Mouse (Mus musculus) stomach, embryonic 14.5 days (tissue): ENCODE measurements around the gene Man1c1. TPM values are rescaled to one million over a fixed set of nuclear protein-coding genes. Genes with fewer than 3 reads are reported as not detected.

Experiments used
- ATAC-seq: fragments of 200-750 bp; cut with Nextera tagmentation; 2 replicates; pipeline ENCODE4 v1.8.0; 2017; ENCODE audit warnings: low read depth, moderate TSS enrichment; ENCODE audit not compliant: insufficient number of reproducible peaks, insufficient read depth, low FRiP score
- H3K27ac ChIP-seq: fragments of 300-500 bp; sonication (generic); 2 replicates; pipeline ENCODE4 v1.5.1; 2014; ENCODE audit warnings: mild to moderate bottlenecking, low read length, moderate library complexity, mixed read lengths
- H3K27me3 ChIP-seq: fragments of 300-500 bp; sonication (generic); 2 replicates; pipeline ENCODE4 v1.6.1; 2014; ENCODE audit warnings: low read length, control low read depth, mixed read lengths; ENCODE audit not compliant: control insufficient read depth, insufficient read depth
- H3K36me3 ChIP-seq: fragments of 300-500 bp; sonication (generic); 2 replicates; pipeline ENCODE4 v1.6.1; 2014; ENCODE audit warnings: mild to moderate bottlenecking, control low read depth, low read length, moderate library complexity, mixed read lengths; ENCODE audit not compliant: control insufficient read depth, insufficient read depth
- H3K4me1 ChIP-seq: fragments of 300-500 bp; sonication (generic); 2 replicates; pipeline ENCODE4 v1.6.1; 2014; ENCODE audit warnings: low read length, control low read depth, mixed read lengths; ENCODE audit not compliant: control insufficient read depth, insufficient read depth
- H3K4me2 ChIP-seq: fragments of 300-500 bp; sonication (generic); replicated peaks from 2 replicates; pipeline ENCODE4 v1.6.1; 2014; ENCODE audit warnings: low read depth, low read length, control low read depth
- H3K4me3 ChIP-seq: fragments of 300-500 bp; sonication (generic); 2 replicates; pipeline ENCODE4 v1.5.1; 2014; ENCODE audit warnings: low read depth, low read length, control low read depth
- H3K9ac ChIP-seq: fragments of 300-500 bp; sonication (generic); replicated peaks from 2 replicates; pipeline ENCODE4 v1.6.1; 2014; ENCODE audit warnings: low read depth, mild to moderate bottlenecking, control low read depth, low read length, moderate library complexity, mixed read lengths
- H3K9me3 ChIP-seq: fragments of 300-500 bp; sonication (generic); 2 replicates; pipeline ENCODE4 v1.6.1; 2016; ENCODE audit warnings: low read depth, low read length, control low read depth; ENCODE audit not compliant: control insufficient read depth
- WGBS: fragments of 180-500 bp; shearing (Covaris S2); extraction: QIAGEN DNeasy Blood & Tissue Kit; methylation state at CpG from one replicate; pipeline ENCODE4 v1.1.7; 2014; 5-methylcytosine and 5-hydroxymethylcytosine counted together
- polyA plus RNA-seq: library from polyadenylated mRNA; unstranded; fragments of >200 nt; fragmentation: Nextera tagmentation; extraction: Ambion mirVana; gene quantifications from 2 replicates; pipeline ENCODE4 v1.2.1, GENCODE M21; 2014

The Man1c1 gene
- polyA plus RNA-seq, 1 experiment from 2014 or later: 1.7 TPM

DNA sequence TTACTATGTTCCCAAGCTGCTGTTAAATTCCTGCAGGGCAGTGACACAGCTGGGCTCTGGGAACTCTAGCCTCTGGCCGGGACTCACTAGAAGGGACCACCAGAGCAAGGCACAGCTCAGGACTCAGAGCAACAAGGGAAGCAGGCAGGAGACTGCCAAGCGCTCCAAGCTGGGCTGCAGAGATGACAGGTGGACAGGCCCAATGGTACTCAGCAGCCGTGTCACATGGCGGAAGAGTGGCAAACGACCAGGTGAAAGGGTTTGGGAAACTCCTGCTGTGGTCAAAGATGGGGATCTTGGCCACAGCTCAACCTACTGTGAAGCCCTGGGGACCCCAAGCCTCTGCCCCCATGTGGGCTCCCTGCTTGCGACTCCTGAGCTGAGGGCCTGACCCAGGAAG is 140.0 kb downstream of the Man1c1 start:
- H3K27ac ChIP-seq: no peak overlapping the region
- no peak overlapping the region for H3K4me3 ChIP-seq
- H3K9me3 ChIP-seq: no peaks in the 10 kb centered on the region
- WGBS: 81% methylated on average over 6 of the region's 6 CpGs
- ATAC-seq: no peak
- H3K4me1 ChIP-seq: no peaks in the 10 kb centered on the region
- H3K27me3 ChIP-seq: no peaks in the 10 kb centered on the region
- H3K9ac ChIP-seq: no peak overlapping the region
- H3K4me2 ChIP-seq: no peak overlapping the region
- no peaks in the 10 kb centered on the region for H3K36me3 ChIP-seq

DNA sequence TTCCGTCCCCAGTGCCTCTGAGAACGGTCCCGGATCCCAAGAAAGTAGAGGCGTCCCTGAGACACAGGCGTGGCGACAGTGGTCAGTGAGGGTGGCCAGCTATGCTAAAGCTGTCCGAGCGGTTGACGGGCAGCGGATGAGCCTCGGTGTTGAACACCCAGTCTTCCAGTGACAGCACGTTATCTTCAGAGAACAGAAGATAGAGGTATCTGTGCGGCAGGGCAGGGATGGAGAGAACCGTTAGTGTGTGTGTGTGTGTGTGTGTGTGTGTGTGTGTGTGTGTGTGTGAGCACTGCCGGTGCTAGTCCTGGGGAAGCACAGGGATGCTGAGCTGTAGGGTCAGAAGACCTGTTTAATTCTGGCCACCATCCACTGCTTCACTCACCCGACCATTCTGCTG is 140.5 kb downstream of the Man1c1 start:
- no peaks in the 10 kb centered on the region for H3K36me3 ChIP-seq
- H3K4me3 ChIP-seq: no peak overlapping the region
- H3K27ac ChIP-seq: no peak overlapping the region
- H3K9ac ChIP-seq: no peak overlapping the region
- H3K9me3 ChIP-seq: no peaks in the 10 kb centered on the region
- H3K4me2 ChIP-seq: no peak overlapping the region
- no peaks in the 10 kb centered on the region for H3K4me1 ChIP-seq
- ATAC-seq: no peak
- no peaks in the 10 kb centered on the region for H3K27me3 ChIP-seq
- 86% methylated on average over 16 of the region's 16 CpGs for WGBS

DNA sequence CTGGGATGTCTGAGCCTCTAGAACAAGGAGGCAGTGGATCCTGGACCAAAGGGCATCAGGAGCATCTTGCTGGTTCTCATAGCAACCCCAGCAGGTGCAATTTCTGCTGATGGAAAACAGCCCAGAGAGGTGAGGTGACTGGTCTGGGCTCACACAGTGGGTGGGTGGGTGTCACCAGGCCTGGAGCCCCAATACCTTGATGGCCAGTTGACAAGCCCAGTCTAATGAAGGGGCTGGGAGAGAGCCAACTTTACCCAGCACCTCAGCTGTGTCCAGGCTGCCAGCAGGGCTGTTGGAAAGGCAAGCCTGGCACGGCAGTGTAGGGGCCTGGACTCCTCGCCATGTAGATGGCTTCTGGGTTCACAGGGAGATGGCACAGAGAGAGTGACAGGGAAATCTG is 142.1 kb downstream of the Man1c1 start:
- Histone ChIP-seq H3K9ac (no peak overlapping the region), H3K36me3 (no peaks in the 10 kb centered on the region), H3K27ac (no peak overlapping the region), H3K4me3 (no peak overlapping the region), H3K9me3 (no peaks in the 10 kb centered on the region), H3K4me1 (no peaks in the 10 kb centered on the region), H3K4me2 (no peak overlapping the region), H3K27me3 (no peaks in the 10 kb centered on the region)
- 82% methylated on average over 2 of the region's 2 CpGs for WGBS
- ATAC-seq: no peak

DNA sequence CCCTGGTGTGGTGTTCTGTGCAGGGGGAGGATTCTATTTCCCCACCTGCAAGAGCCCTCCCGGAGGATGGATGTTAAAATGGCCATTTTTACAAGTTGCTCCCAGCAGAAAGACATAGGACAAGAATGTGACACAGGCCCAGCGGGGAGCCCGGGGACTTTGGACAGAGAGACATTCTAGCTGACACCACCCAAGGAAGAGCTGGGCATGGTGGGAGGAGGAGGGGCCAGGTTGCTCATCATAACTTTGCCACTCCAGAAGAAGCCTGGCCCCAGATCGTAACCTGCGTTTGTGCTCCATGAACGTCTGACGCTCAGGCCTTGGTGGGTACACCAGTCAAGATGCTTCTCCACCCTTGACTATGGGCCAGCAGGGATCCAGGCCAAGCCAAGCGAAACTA is 143.4 kb downstream of the Man1c1 start:
- Histone ChIP-seq H3K27ac (no peak overlapping the region), H3K36me3 (no peaks in the 10 kb centered on the region), H3K27me3 (no peaks in the 10 kb centered on the region), H3K4me3 (no peak overlapping the region), H3K9ac (no peak overlapping the region), H3K4me1 (no peaks in the 10 kb centered on the region), H3K9me3 (no peaks in the 10 kb centered on the region), H3K4me2 (no peak overlapping the region)
- no peak for ATAC-seq
- WGBS: 90% methylated on average over 8 of the region's 8 CpGs

DNA sequence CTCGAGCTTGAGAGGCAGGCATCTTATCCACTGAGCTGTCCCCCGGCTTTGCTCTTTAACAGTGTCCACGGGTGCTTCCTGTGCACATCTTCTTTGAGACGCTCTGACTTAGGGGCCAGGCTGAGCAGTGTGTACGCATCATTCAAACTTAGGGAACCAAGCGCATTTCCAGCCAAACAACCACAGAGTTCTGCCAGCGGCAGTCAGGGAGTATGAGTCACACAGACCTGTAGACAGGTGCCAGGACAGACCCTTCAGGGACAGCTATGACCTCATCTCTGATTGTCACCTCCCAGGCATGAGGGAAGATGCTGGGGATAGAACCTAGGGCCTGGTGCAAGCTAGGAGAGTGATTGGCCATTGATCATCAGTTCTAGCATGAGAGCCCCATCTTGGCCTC is 144.9 kb downstream of the Man1c1 start:
- ATAC-seq: no peak
- Histone ChIP-seq H3K4me2 (no peak overlapping the region), H3K9ac (no peak overlapping the region), H3K4me3 (no peak overlapping the region), H3K36me3 (no peaks in the 10 kb centered on the region), H3K9me3 (no peaks in the 10 kb centered on the region), H3K4me1 (no peaks in the 10 kb centered on the region), H3K27me3 (no peaks in the 10 kb centered on the region), H3K27ac (no peak overlapping the region)
- 79% methylated on average over 7 of the region's 7 CpGs for WGBS

DNA sequence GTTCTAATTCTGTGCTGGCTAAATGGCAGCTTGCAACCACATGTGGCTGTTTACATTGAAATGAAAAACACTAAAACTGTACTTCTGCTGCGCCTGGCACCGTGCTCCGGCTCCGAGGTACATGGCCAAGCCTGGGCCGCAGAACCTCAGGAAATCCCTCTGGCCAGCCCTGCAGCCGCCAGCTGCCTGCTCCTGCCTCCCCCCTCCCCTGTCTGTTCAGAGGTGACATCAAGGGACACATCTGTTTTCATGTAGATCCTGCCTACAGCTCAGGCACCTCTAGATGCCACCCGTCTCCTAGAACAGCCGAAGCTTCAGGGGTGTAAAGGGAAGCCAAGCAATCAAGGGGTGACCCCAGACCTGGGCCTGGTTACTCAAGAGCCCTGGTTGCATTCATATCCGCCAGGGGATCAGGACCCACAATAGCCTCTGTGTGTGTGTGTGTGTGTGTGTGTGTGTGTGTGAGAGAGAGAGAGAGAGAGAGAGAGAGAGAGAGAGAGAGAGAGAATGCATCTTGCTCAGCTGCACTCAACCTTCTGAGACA is 145.4 kb downstream of the Man1c1 start:
- Histone ChIP-seq H3K36me3 (no peaks in the 10 kb centered on the region), H3K4me1 (no peaks in the 10 kb centered on the region), H3K9ac (no peak overlapping the region), H3K27ac (no peak overlapping the region), H3K27me3 (no peaks in the 10 kb centered on the region), H3K4me3 (no peak overlapping the region), H3K9me3 (no peaks in the 10 kb centered on the region), H3K4me2 (no peak overlapping the region)
- ATAC-seq: no peak
- WGBS: 56% methylated on average over 9 of the region's 9 CpGs

DNA sequence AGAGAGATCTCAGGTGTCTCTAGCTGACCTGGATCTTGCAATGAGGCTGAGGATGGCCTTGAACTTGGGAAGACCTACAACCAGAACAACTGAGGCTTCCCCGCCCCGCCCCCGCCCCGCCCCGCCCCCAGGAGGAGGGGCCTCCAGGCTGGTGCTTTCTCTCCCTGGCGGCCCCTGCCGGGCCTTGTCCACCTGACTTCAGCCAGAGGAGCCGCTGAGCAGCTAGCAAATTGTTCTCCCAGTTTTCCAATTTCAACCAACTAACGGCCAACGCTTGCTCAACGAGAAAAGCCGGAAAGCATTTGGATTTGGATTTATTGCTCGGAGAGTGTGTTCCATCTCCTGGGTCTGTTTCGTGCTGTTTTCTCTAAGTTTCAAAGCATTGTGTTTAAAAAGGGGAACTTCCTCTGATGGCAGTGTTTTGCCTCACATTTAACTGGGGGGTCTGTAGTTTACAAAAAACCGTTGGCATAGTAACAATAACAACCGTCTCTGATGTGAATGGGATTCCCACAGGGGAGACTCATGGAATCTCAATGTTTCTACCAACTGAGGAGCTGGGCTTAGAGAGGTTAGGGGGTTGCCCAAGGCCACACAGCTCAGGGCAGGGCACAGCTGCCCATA is 146.4 kb downstream of the Man1c1 start:
- Histone ChIP-seq H3K4me3 (no peak overlapping the region), H3K4me1 (no peaks in the 10 kb centered on the region), H3K36me3 (no peaks in the 10 kb centered on the region), H3K9me3 (no peaks in the 10 kb centered on the region), H3K27ac (no peak overlapping the region), H3K4me2 (no peak overlapping the region), H3K27me3 (no peaks in the 10 kb centered on the region), H3K9ac (no peak overlapping the region)
- ATAC-seq: no peak
- WGBS: 24% methylated on average over 10 of the region's 16 CpGs

DNA sequence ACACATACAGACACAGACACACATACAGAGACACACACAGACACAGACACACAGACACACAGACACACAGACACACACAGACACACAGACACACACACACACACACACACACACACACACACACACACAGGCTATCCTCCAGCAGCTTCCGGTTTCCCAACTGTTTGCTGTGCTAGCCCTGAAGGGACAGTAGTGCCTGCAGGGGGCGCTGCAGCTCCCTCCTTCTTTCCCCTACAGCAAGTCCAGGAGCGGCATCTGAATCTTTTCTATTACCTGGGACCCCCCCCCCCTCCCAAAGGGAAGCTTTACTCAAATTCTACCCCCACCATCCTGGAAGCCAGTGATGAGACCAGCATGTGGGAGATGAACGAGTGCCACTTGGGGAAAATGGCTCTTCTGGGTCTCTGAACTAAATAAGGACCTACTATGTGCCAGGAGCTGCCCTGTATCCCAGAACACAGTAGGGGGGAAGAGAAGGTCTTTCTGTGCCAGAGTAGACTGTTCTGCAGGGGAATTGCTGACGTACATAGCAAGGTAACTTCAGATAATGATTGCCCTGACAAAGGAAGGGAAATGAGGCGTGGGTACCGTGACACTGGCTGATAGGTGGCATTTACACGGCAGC is 148.0 kb downstream of the Man1c1 start:
- no peaks in the 10 kb centered on the region for H3K27me3 ChIP-seq
- peaks cover 3% of the 10 kb centered on the region; the same call in 1 of the 2 replicates for H3K4me1 ChIP-seq
- 65% methylated on average over 8 of the region's 8 CpGs for WGBS
- no peaks in the 10 kb centered on the region for H3K36me3 ChIP-seq
- H3K4me2 ChIP-seq: no peak overlapping the region
- H3K4me3 ChIP-seq: no peak overlapping the region
- no peak overlapping the region for H3K27ac ChIP-seq
- no peak overlapping the region for H3K9ac ChIP-seq
- no peak for ATAC-seq
- no peaks in the 10 kb centered on the region for H3K9me3 ChIP-seq
